Comparison of ENCODE assay signal across 8 mouse cellular contexts in the genomic region with DNA sequence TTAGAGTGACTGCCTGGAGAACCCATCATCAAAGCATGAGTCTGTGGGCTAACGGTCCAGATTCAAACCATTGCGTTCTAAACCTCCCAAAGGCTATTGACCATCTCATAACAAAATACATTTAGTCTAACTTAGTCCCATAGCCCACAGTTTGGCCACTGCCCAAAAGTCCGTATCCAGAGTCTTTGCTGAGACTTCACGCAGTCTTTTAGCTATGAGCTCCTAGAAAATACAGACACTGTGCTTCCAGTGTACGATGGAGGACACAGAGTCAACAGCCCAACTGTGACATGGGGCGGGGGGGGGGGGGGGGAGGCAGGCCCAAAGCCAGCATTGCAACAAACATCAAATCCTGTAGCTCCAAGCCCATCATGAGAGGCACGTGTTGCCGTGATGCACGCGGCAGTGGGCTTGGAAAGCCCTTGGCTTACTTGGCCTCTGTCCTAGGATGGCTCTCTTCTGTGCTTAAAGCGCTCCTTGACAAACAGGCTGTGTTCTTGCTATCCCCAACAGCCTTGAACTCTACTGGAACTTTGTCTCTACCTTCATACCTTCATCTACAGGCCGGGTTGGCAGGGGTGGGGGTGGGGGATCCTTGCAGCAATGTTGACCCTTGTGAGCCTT. TPM values are rescaled to one million over a fixed set of nuclear protein-coding genes. Genes with fewer than 3 reads are reported as not detected.
DNase-seq lines count a peak whose midpoint lies in the region; ATAC-seq and TF ChIP-seq lines count a peak whose summit lies in the region.

No protein-coding gene starts in this region.

- DNase-seq in kidney, adult 11 months = no peak
- no peak for DNase-seq in forebrain, embryonic 11.5 days (ENCODE audit: low spot score)
- DNase-seq in intestine, embryonic 14.5 days (ENCODE audit: low spot score) = no peak
- DNase-seq in midbrain, postnatal 0 days (ENCODE audit: low spot score) = peak; percentile 24
- no peak for DNase-seq in frontal cortex, postnatal 36 days (ENCODE audit: low spot score in 2 of 2)
- no peak for DNase-seq in adrenal gland, adult 8-10 months
- DNase-seq in kidney, postnatal 4 days = no peak

- peaks cover 41% of the 10 kb centered on the region for H3K4me1 ChIP-seq in kidney, embryonic 16.5 days (ENCODE audit: insufficient read depth, low read length)
- peaks cover 3% of the 10 kb centered on the region; the same call in 1 of the 2 replicates for H3K4me1 ChIP-seq in forebrain, embryonic 11.5 days (replicated peaks; ENCODE audit: control insufficient read depth, insufficient read depth, low read length)
- peaks cover 11% of the 10 kb centered on the region for H3K4me1 ChIP-seq in intestine, embryonic 14.5 days (replicated peaks; ENCODE audit: control insufficient read depth, insufficient read depth, low read length)
- H3K4me1 ChIP-seq in midbrain, postnatal 0 days (ENCODE audit: insufficient read depth, low read length) = no peaks in the 10 kb centered on the region

- WGBS in kidney, embryonic 16.5 days = 80% methylated on average over 11 of the region's 12 CpGs
- WGBS in forebrain, embryonic 11.5 days = 83% methylated on average over 12 of the region's 12 CpGs
- WGBS in intestine, embryonic 14.5 days = 81% methylated on average over 12 of the region's 12 CpGs
- 72% methylated on average over 11 of the region's 12 CpGs for WGBS in midbrain, postnatal 0 days

- no peak for ATAC-seq in kidney, embryonic 16.5 days (ENCODE audit: low FRiP score, low TSS enrichment)
- ATAC-seq in forebrain, embryonic 11.5 days (replicated peaks; ENCODE audit: low FRiP score) = no peak
- ATAC-seq in intestine, embryonic 14.5 days (replicated peaks; ENCODE audit: low FRiP score, low TSS enrichment, low read depth) = no peak
- ATAC-seq in midbrain, postnatal 0 days (ENCODE audit: low FRiP score) = no peak

- no peak overlapping the region for H3K27ac ChIP-seq in kidney, embryonic 16.5 days (ENCODE audit: low read length)
- no peak overlapping the region for H3K27ac ChIP-seq in forebrain, embryonic 11.5 days (ENCODE audit: low read depth, low read length)
- H3K27ac ChIP-seq in intestine, embryonic 14.5 days (ENCODE audit: low read depth) = no peak overlapping the region
- H3K27ac ChIP-seq in midbrain, postnatal 0 days (ENCODE audit: low read depth, low read length) = no peak overlapping the region

- 0 out of 2 replicates have a peak, but pooled peaks cover 5% of the 10 kb centered on the region for H3K36me3 ChIP-seq in kidney, embryonic 16.5 days (ENCODE audit: insufficient read depth, low read length)
- no peaks in the 10 kb centered on the region for H3K36me3 ChIP-seq in forebrain, embryonic 11.5 days (ENCODE audit: control insufficient read depth, insufficient read depth, low read length)
- H3K36me3 ChIP-seq in intestine, embryonic 14.5 days (ENCODE audit: control insufficient read depth, insufficient read depth, low read length) = no peaks in the 10 kb centered on the region
- H3K36me3 ChIP-seq in midbrain, postnatal 0 days (ENCODE audit: insufficient read depth, low read length) = 0 out of 2 replicates have a peak, but pooled peaks cover 6% of the 10 kb centered on the region

- TF ChIP-seq CTCF in midbrain, postnatal 0 days (IDR thresholded peaks at IDR 0.05) = no peak

- peak overlapping the region; percentile 50 for H3K4me2 ChIP-seq in kidney, embryonic 16.5 days (replicated peaks; ENCODE audit: low read depth, low read length)
- peak overlapping the region; percentile 35; the same call in 1 of the 2 replicates for H3K4me2 ChIP-seq in forebrain, embryonic 11.5 days (ENCODE audit: low read depth, low read length, severe bottlenecking)
- H3K4me2 ChIP-seq in intestine, embryonic 14.5 days (ENCODE audit: low read length) = peak overlapping the region; percentile 45
- H3K4me2 ChIP-seq in midbrain, postnatal 0 days (ENCODE audit: low read depth, low read length, poor library complexity, severe bottlenecking) = peak overlapping the region; percentile 43

- no peaks in the 10 kb centered on the region for H3K27me3 ChIP-seq in kidney, embryonic 16.5 days (ENCODE audit: insufficient read depth, low read length)
- no peaks in the 10 kb centered on the region for H3K27me3 ChIP-seq in forebrain, embryonic 11.5 days (ENCODE audit: control insufficient read depth, insufficient read depth, low read length)
- H3K27me3 ChIP-seq in intestine, embryonic 14.5 days (replicated peaks; ENCODE audit: control insufficient read depth, insufficient read depth, low read length) = no peaks in the 10 kb centered on the region
- no peaks in the 10 kb centered on the region for H3K27me3 ChIP-seq in midbrain, postnatal 0 days (ENCODE audit: insufficient read depth, low read length)

- H3K4me3 ChIP-seq in kidney, embryonic 16.5 days (ENCODE audit: low read length) = peak overlapping the region; percentile 42
- H3K4me3 ChIP-seq in forebrain, embryonic 11.5 days (ENCODE audit: low read depth, low read length) = no peak overlapping the region
- peak overlapping the region; percentile 22 for H3K4me3 ChIP-seq in intestine, embryonic 14.5 days (ENCODE audit: low read depth, low read length)
- H3K4me3 ChIP-seq in midbrain, postnatal 0 days (ENCODE audit: low read depth, low read length) = peak overlapping the region; percentile 37

- 0 out of 2 replicates have a peak overlapping the region, but pooled peaks have one; percentile 22 for H3K9ac ChIP-seq in kidney, embryonic 16.5 days (replicated peaks; ENCODE audit: low read length)
- H3K9ac ChIP-seq in forebrain, embryonic 11.5 days (ENCODE audit: low read length) = no peak overlapping the region
- H3K9ac ChIP-seq in intestine, embryonic 14.5 days (ENCODE audit: low read length) = no peak overlapping the region
- 0 out of 2 replicates have a peak overlapping the region, but pooled peaks have one; percentile 56 for H3K9ac ChIP-seq in midbrain, postnatal 0 days (replicated peaks; ENCODE audit: low read length, poor library complexity, severe bottlenecking)

- no peaks in the 10 kb centered on the region for H3K9me3 ChIP-seq in kidney, embryonic 16.5 days (ENCODE audit: low read length)
- H3K9me3 ChIP-seq in forebrain, embryonic 11.5 days (ENCODE audit: control insufficient read depth, low read length) = no peaks in the 10 kb centered on the region
- no peaks in the 10 kb centered on the region for H3K9me3 ChIP-seq in intestine, embryonic 14.5 days (ENCODE audit: control insufficient read depth, low read length)
- no peaks in the 10 kb centered on the region for H3K9me3 ChIP-seq in midbrain, postnatal 0 days (ENCODE audit: low read length)

RNA-seq across cellular contexts. Expression of a gene that starts 32.3 kb away (rescaled TPM):
- polyA plus RNA-seq in kidney, embryonic 16.5 days (2015; fragmentation: Nextera tagmentation; extraction: Ambion mirVana) = 20.6 and 21.3 TPM in 2 replicates
- polyA plus RNA-seq in forebrain, embryonic 11.5 days (2014; fragmentation: Nextera tagmentation; extraction: Ambion mirVana) = 6.2 and 6.7 TPM in 2 replicates
- 24.8 and 25.2 TPM in 2 replicates for polyA plus RNA-seq in intestine, embryonic 14.5 days (2014; fragmentation: Nextera tagmentation; extraction: Ambion mirVana)
- 36.7 and 45.9 TPM in 2 replicates for total RNA-seq in midbrain, postnatal 0 days (2014; rRNA removed)
- 27.8 and 28.2 TPM in 2 replicates for polyA plus RNA-seq in midbrain, postnatal 0 days (2015; fragmentation: Nextera tagmentation; extraction: Ambion mirVana)
- total RNA-seq in adrenal gland, adult 8-10 months (2022) = 100 to 1,000 TPM; 168 to 361 (median 321) TPM

RNA-seq across cellular contexts. Expression of a gene that starts 48.6 kb away (rescaled TPM):
- 17.2 and 18.2 TPM in 2 replicates for polyA plus RNA-seq in kidney, embryonic 16.5 days (2015; fragmentation: Nextera tagmentation; extraction: Ambion mirVana)
- 32.6 and 35.2 TPM in 2 replicates for polyA plus RNA-seq in forebrain, embryonic 11.5 days (2014; fragmentation: Nextera tagmentation; extraction: Ambion mirVana)
- polyA plus RNA-seq in intestine, embryonic 14.5 days (2014; fragmentation: Nextera tagmentation; extraction: Ambion mirVana) = 19.8 and 20.0 TPM in 2 replicates
- total RNA-seq in midbrain, postnatal 0 days (2014; rRNA removed) = 2.9 TPM in 2 replicates
- 6.0 and 6.6 TPM in 2 replicates for polyA plus RNA-seq in midbrain, postnatal 0 days (2015; fragmentation: Nextera tagmentation; extraction: Ambion mirVana)
- 1 to 10 TPM in 2 of 4 experiments, under 1 TPM in 2; 0.78 to 1.6 (median 1.3) TPM for total RNA-seq in adrenal gland, adult 8-10 months (2022)

Comparison
In these comparisons a context has a peak if more than half of its experiments do, and no peak if none do; other contexts are left out.
1. H3K9ac ChIP-seq: peak in kidney, embryonic 16.5 days (single experiment) and midbrain, postnatal 0 days (single experiment); none in forebrain, embryonic 11.5 days (single experiment) and intestine, embryonic 14.5 days (single experiment).
2. Peak in every context shown above with its lines, with median percentiles within 50 percentile points of each other: H3K4me2 ChIP-seq.